Mouse (Mus musculus) lung, adult 2 months (tissue): ENCODE measurements around the gene Neurl3.

ENCODE experiments used
- CTCF ChIP-seq: fragments of 200-500 bp; IDR thresholded peaks from 2 replicates; pipeline ENCODE4 v1.5.1; 2011; ENCODE audit warnings: mild to moderate bottlenecking, low read length, control low read depth; ENCODE audit not compliant: insufficient read depth
- POLR2A ChIP-seq: fragments of 200-500 bp; IDR thresholded peaks from 2 replicates; pipeline ENCODE4 v1.6.1; 2011; ENCODE audit warnings: low read depth, mild to moderate bottlenecking, control low read depth, low read length, borderline replicate concordance; ENCODE audit errors: extremely low read depth

DNA sequence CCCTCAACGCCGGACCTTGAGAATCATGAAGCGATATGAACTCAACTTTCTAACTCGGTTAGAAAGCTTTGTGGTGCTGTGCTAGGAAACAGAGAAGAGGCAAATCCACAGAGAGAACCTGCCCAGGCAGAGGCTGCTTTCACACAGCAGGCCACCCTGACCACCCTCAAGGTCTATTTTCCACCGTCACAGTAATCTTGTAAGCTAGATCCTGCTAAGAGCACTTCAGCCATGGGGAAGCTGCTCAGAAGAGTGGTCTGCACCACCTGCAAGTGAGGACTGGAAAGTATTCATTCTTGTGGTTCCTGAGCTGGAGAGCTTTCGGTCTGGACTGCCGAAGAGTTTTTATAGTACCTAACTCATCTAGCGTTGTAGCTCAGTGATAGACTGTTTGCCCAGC lies 27.8 kb upstream of the Neurl3 start:
- TF ChIP-seq CTCF (no peak), POLR2A (no peak)
